Mouse (Mus musculus): ENCODE measurements around the gene Taf4.

The Taf4 gene

GRCm38 (mm10) chr2:179976628-179977343 lies at the start of gene Taf4:
Taf4 (minus strand) TSS chr2:179976646.
- peak; percentile 82 to 90 for DNase-seq

DNA sequence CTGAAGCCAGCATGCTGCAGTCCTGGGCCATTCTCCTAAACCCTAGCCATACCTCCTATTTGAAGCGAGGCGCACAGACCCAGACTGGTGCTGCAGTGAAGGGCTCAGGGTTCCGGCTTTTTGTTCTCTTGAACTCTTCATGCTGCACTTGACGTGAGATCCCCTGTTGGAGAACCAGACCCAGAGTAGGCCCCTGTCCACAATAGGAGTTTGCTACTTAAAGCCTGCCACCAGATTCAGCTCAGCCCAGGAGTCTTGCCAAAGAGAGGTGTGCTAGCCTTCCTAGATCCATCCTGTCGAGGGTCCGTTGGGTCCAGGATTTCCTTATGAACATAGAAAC lies 49.4 kb upstream of the Taf4 start:
- DNase-seq = no peak

- peak in 1 of 2 experiments; percentile 17 for DNase-seq
These were observed 48.9 kb upstream of the Taf4 start for GRCm38 (mm10) chr2:180025135-180025860.

DNA sequence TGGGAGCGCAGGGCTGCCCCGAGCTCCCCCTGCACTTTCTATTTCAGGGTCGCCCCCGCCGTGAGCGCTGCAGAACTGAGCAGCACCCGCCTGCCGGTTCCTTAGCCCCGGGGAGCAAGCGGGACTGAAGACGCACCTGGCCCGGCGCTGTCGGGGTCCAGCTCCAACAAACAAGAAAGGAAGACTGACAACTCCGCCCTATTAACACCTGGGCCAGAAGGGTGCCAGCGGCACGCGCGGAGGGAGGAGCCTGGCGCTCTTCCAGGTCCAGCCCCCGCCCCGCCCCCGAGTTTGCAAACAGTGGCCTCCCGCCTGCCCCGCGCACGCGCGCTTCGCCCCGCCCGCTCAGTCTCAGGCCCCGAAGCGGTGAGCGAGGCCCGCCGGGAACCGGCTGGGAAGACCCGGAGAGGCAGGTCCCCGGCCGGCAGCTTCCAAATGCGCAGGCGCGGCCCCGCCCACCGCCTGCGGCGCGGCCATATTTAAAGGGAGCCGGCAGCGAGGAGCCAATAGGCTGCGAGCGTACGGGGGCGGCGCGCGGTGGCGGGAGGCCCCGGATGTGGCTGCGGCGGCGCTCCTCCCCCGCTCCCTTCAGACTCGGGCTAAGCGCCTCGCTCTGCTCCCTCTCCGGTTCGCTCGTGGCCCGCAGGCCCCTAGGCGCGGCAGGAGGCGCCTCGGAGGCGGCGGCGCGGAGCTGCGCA lies 48.1 kb upstream of the Taf4 start, which contains the start of gene Lsm14b:
Gene Lsm14b (plus strand): TSS at position 587 of the 698 bp plus-strand sequence.
- DNase-seq = peak; percentile 98 to 99

DNA sequence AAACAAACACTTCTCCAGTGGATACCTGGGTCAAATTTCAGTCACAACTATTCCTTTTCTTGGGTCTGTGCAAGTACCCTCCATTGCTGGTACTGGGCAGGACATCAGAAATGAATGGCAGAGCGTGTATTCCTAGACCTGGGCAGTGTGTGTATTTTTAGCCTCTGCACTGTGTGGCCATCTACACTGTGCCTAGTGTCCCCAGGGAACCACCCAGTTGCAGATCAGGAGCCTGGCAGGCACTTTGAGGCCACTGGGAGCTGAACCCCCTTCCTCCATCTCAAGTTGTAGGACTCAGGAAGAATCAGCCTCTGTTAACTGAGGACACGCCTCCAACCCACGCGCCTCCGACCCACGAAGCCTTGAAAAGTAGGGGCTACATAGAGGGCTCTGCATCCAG lies 46.3 kb upstream of the Taf4 start:
- no peak for DNase-seq

DNA sequence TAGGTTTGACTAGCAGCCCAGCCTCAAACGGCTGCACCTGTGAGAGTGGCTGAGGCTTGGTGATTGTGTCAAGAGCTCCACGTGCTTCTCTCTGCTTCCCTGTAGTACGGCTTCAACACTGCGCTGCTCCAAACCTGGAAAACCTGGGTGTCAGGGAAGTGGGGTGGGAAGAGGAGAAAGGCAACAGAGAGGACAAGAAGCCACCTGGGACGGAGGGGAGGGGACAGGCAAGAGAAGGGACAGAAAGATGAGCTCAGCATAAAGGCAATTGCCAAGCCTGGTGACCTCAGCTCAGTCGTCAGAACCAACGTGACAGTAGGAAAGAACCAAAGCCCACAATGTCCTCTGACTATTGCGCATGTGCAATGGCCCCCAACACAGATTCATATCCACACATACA lies 44.5 kb upstream of the Taf4 start:
- no peak for DNase-seq

- DNase-seq = no peak
These were observed 43.7 kb upstream of the Taf4 start for GRCm38 (mm10) chr2:180020091-180020661.

- DNase-seq = no peak
These were observed 42.1 kb upstream of the Taf4 start for GRCm38 (mm10) chr2:180018573-180018972.

GRCm38 (mm10) chr2:180017632-180018031 lies 41.2 kb upstream of the Taf4 start:
- DNase-seq = no peak

- DNase-seq = no peak
These were observed 37.2 kb upstream of the Taf4 start for GRCm38 (mm10) chr2:180013686-180014085.

DNA sequence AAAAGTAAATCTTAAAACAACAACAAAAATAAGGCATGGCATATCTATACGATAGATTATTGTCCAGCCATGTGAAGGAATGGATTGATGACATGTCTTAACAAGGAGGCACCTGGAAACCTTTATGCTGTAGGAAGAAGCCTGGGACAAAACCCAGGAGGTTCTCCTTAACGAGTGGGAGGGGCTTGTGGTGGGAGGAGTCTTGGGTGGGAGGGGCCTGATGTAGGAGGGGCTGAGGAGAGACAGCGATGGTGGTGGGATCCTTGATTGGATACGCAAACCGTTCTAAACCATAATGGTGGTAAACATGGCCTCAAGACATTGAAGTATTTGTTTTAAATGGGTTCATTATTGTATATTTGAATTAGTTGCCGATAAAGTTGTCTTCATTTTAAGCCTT lies 34.9 kb upstream of the Taf4 start:
- no peak for DNase-seq

- no peak for DNase-seq
These were observed 34.2 kb upstream of the Taf4 start for GRCm38 (mm10) chr2:180010686-180011085.

GRCm38 (mm10) chr2:180006352-180007017 lies 30.0 kb upstream of the Taf4 start:
- DNase-seq = no peak

- DNase-seq = no peak
These were observed 29.4 kb upstream of the Taf4 start for GRCm38 (mm10) chr2:180005656-180006351.

DNA sequence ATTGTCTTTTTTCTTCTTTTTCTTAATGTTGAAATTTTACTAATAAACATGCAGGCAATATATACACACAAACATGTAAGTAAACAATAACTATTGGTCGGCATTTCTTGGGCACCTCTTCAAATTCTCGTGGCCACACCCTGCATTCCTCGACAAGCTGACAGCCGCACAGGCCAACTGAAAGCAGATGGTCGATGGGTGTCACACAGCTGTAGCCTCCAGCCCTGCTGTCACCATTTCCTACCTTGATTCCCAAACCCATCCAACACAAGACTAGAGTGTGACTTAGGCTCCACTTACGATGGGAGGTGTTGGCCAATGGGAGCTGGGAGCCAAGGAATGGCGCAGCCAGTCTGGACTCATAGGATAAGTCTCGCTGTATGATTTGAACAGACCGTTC lies 25.2 kb upstream of the Taf4 start:
- DNase-seq = no peak

DNA sequence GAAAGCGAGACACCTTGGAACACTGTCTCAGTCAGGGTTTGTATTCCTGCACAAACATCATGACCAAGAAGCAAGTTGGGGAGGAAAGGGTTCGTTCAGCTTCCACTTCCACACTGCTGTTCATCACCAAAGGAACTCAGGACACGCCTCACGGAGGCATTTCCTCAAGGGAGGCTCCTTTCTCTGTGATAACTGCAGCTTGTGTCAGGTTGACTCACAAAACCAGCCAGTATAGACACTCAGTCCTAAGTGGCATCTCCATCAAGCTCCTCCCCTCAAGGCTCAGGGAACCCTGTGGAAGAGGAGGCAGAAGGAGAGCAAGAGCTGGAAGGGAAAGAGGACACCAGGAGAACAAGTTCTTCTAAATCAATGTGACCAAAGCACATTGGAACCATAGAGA lies 22.0 kb upstream of the Taf4 start:
- DNase-seq = no peak

GRCm38 (mm10) chr2:179993071-179993470 lies 16.6 kb upstream of the Taf4 start:
- no peak for DNase-seq

- no peak for DNase-seq
These were observed 12.7 kb upstream of the Taf4 start for GRCm38 (mm10) chr2:179989098-179989497.

GRCm38 (mm10) chr2:179986437-179987022 lies 10.1 kb upstream of the Taf4 start:
- DNase-seq = no peak

- no peak for DNase-seq
These were observed 9.2 kb upstream of the Taf4 start for GRCm38 (mm10) chr2:179985695-179986094.

- no peak for DNase-seq
These were observed 8.4 kb upstream of the Taf4 start for GRCm38 (mm10) chr2:179984830-179985229.

- DNase-seq = no peak
These were observed 6.3 kb upstream of the Taf4 start for GRCm38 (mm10) chr2:179982715-179983114.

Measured in B cell, adult 2 months (primary cell).